Mouse (Mus musculus): ENCODE data around the gene Apbb2.
A peak's percentile ranks its signal among the peaks of the same experiment; 100 is the strongest.

The Apbb2 gene

DNA sequence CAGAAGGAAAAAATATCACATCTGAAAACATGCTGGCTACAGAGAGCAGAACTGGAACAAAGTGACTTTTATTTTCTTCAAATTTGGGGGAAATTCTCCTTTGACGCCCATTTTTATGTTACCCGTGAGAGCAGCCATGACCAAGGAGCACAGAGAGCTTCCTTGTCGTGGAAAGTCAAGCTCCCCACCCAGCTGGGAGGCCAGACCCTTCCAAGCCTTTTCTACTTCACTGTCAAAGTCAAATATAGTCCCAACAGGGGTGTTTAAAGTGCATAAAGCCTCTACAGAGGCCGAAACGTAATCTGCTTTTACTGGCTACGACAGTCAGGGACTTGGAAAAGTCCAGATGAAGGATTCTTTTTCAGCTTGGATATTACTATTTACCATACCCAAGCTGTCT lies 101.1 kb downstream of the Apbb2 start:
- DNase-seq (ENCODE audit: low read depth) = no peak

DNA sequence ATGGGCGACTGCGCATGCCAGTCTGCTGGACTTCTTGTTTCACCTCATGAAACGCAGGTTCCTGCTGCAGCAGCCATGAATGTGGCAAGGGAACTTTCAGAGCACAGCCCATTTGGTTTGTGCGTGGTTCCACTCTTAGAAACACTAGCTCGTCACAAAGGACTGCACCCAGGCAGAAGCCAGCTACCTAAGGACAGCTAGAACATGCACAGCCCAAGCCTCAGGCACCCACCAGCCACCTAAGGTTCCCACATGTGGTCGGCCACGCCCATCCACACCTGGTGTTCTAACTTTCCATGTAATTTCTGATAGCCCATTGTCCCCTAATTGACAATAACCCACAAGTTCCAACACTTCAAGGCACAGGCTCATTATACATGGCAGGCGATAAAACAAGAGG lies 102.3 kb downstream of the Apbb2 start:
- DNase-seq (ENCODE audit: low read depth) = no peak

DNA sequence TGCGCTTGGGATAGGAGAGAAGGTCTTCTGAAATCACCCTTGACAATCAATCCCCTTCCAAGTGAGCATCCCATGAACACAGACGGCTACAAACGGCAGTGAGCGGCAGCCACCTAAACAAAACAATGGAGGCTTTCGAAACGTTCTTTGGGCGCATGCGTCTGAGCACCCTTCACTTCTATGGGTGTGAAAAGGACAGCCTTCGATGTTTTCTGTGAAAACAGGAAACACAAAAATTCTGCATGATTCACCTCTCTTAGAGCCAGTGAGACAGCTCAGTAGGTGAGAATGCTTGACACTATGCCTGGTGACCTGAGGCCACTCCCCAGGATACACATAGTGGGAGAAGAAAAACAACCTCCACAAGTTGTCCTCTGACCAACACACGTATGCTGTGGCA lies 103.3 kb downstream of the Apbb2 start:
- DNase-seq (ENCODE audit: low read depth) = no peak

GRCm38 (mm10) chr5:66514659-66515058 lies 103.9 kb downstream of the Apbb2 start:
- DNase-seq (ENCODE audit: low read depth) = no peak

- peak; percentile 36 for DNase-seq (ENCODE audit: low read depth)
Observed at GRCm38 (mm10) chr5:66513412-66513811, 105.2 kb downstream of the Apbb2 start.

- no peak for DNase-seq (ENCODE audit: low read depth)
Observed at GRCm38 (mm10) chr5:66512519-66512918, 106.1 kb downstream of the Apbb2 start.

- DNase-seq (ENCODE audit: low read depth) = no peak
Observed at GRCm38 (mm10) chr5:66510716-66511115, 107.9 kb downstream of the Apbb2 start.

- DNase-seq (ENCODE audit: low read depth) = no peak
Observed at GRCm38 (mm10) chr5:66509151-66509550, 109.4 kb downstream of the Apbb2 start.

DNA sequence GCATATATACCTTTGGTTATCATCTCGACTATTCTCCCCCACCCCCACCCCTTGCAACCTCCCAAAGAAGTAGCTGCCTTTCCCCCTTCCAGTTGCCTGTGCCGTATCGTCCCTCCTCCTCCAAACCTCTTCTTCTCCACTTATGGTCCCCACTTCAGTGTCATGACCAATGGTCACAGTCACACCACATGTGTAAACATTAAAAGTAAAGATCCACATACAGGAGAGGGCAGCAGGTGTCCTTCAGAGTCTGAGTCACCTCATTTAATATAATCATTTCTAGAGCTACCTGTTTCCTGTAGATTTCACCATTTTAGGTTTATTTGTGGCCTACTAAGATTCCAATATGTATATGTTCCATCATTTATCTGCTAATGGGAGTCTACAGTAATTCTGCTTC lies 113.0 kb downstream of the Apbb2 start:
- no peak for DNase-seq (ENCODE audit: low read depth)

- DNase-seq (ENCODE audit: low read depth) = no peak
Observed at GRCm38 (mm10) chr5:66505071-66505470, 113.5 kb downstream of the Apbb2 start.

DNA sequence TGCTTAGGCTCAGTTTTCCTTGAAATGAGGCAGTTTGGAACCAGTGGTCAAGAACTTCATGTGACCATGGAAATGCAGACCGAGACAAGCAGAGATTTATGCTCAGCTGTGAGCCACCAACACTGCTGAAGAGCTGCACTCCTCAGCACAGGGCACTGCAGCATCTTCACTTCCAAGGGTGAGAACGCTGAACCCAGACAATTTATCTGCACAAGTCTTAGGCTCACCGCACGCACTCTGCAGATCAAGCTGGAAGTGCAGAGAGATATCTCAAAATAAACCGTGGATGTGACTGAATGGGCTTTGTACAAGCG lies 114.2 kb downstream of the Apbb2 start:
- DNase-seq (ENCODE audit: low read depth) = no peak

GRCm38 (mm10) chr5:66503557-66504433 lies 114.8 kb downstream of the Apbb2 start:
- DNase-seq (ENCODE audit: low read depth) = no peak

DNA sequence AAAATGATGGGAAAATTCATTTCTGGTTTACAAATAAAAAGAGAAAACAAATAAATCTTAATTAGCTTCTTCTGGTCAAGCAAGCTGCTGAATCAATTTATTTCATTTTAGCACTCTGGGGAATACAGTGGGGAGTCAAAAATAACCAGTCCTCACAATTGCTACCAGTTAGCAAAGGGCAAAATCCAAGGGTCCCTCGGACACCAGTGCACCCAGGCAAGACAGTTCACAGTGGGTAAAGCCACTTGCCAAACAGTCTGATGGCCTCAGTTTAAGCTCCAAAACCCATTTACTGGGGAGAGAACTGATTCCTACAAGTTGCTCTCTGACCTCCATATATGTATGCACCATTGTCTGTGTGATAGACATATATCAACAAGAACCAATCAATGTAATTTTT lies 115.6 kb downstream of the Apbb2 start:
- DNase-seq (ENCODE audit: low read depth) = no peak

- no peak for DNase-seq (ENCODE audit: low read depth)
Observed at GRCm38 (mm10) chr5:66499621-66500020, 119.0 kb downstream of the Apbb2 start.

GRCm38 (mm10) chr5:66498140-66498539 lies 120.4 kb downstream of the Apbb2 start:
- DNase-seq (ENCODE audit: low read depth) = no peak

DNA sequence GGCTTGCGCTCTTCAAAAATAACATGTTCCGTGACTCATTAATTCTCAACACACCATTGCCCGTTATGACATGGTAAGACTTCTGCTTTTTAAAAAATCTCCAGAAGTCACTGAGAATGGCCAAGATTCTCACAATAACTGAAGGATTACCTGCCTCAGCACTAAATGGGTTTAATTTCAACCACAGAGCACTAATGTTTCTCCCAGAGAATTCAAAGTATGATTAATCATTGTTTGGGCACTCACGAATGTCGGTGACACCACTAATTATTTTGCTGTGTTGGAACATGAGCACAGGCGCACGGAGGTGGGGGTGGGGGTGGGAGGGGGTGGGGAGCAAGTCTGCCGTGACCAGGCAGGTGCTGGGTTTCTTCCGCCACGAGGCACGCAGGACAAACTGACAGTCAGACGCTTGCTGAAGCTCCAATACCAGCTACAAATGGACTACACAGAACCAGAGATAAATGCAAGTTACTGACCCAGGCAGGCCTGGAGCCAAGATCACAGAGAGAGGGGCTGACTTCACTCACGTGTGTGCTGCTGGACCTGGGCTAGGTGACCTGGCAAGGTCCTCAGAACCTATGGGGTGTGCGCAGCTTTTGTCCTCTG lies 121.0 kb downstream of the Apbb2 start:
- DNase-seq (ENCODE audit: low read depth) = peak; percentile 25

GRCm38 (mm10) chr5:66496881-66497360 lies 121.7 kb downstream of the Apbb2 start:
- peak; percentile 80 for DNase-seq (ENCODE audit: low read depth)

DNA sequence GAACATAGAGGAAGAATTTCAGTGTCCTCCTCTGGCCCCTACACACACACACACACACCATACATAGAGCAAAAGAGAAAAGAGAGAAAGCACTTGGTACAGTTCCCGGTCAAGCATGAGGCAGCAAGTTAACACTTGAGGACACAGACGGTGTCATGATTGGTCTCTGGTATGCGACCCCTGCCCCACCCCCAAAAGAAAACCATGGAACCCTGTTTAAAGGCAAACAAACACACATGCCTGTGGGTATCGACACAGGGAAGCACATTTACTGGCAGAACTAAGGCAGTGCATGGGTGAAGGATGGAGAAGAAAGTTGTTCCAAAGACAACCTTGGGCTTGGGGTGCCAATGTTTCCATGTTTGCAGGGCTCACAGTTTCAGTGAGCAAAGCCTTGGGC lies 123.9 kb downstream of the Apbb2 start:
- DNase-seq (ENCODE audit: low read depth) = peak; percentile 42

DNA sequence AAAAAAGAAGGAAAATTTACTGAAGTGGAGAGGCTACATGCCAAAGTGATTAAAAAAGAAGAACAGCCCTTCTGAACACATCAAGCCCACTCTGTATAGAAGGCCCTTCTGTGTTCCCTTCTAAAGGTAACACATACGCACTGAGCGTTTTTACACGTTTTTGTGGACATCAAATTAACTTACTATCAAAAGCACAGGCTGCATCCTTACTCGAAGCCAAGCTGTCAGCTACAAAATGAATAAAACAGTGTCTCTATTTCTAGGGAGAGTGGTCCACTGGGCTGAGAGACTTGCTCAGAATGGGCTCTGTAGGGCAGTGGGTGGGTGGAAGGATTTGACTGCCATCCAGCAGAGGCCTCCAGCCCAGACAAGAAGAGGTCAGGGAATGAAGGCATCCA lies 126.0 kb downstream of the Apbb2 start:
- DNase-seq (ENCODE audit: low read depth) = no peak

GRCm38 (mm10) chr5:66491907-66492562 lies 126.5 kb downstream of the Apbb2 start:
- no peak for DNase-seq (ENCODE audit: low read depth)

DNA sequence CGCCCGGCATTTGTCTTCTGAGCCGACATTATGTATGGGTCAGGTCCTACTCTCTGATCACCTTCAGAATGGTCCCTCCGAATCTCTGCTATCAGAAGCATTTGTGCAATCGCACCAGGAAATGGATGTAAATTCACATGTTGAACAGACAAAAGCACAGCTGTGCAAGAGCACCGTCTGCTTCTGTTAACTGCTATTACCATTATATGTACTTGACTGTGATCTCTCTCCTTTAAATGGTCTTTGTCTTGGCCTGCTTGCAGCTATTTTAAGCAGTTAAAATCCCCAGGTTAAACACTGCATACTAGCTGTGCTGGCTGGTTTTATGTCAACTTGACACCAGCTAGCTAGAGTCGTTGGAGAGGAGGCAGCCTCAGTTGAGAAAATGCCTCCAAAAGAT lies 132.6 kb downstream of the Apbb2 start:
- no peak for DNase-seq (ENCODE audit: low read depth)

DNA sequence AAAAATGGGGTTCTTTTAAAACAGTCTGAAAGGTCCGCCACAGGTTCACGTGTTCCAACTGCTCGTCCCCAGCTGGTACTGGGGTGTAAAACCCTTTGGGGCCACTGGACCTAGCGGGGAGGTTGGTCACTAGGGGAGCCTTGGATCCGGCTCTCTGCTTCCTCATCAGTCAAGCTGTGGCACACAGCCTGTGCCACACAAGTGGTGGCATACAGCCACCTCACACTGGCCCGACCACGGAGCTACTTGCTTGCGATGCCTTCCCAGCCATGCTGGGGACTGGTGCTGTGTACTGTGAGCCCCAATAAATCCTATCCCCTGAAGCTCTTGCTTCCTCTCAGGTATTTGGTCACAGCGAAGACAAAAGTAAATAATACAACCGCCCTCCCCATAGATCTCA lies 142.3 kb downstream of the Apbb2 start:
- DNase-seq (ENCODE audit: low read depth) = no peak

GRCm38 (mm10) chr5:66475824-66476223 lies 142.8 kb downstream of the Apbb2 start:
- no peak for DNase-seq (ENCODE audit: low read depth)
